Mouse (Mus musculus): ENCODE results near the gene Irx3. TPM values are rescaled to one million over a fixed set of nuclear protein-coding genes. Genes with fewer than 3 reads are reported as not detected.

Irx3 gene
- polyA plus RNA-seq (2015; fragmentation: Nextera tagmentation; extraction: Ambion mirVana), result 2.7 and 3.8 TPM in 2 replicates

GRCm38 (mm10) chr8:91801839-91802238 lies at the start of gene Irx3:
Gene Irx3, minus strand, starts transcription at chr8:91802067.
- Histone ChIP-seq H3K4me3 (peak within 1 kb of the TSS; percentile 47), H3K27ac (peak within 1 kb of the TSS; percentile 40), H3K4me1 (peaks cover 65% of the 10 kb centered on the region), H3K4me2 (peak within 1 kb of the TSS; percentile 78), H3K9ac (peak within 1 kb of the TSS; percentile 64), H3K36me3 (ENCODE audit: poor library complexity, severe bottlenecking) (no peaks in the 10 kb centered on the region), H3K9me3 (replicated peaks) (no peaks in the 10 kb centered on the region), H3K27me3 (peaks cover 97% of the 10 kb centered on the region)
- under 1% methylated on average over 33 of the region's 33 CpGs for WGBS
- peak; percentile 12; the same call in 1 of the 2 replicates for ATAC-seq

GRCm38 (mm10) chr8:91851359-91851758 lies 49.5 kb upstream of the Irx3 start:
- Histone ChIP-seq H3K27ac (no peak overlapping the region), H3K4me2 (no peak overlapping the region), H3K27me3 (peaks cover 57% of the 10 kb centered on the region), H3K4me1 (no peaks in the 10 kb centered on the region), H3K36me3 (ENCODE audit: poor library complexity, severe bottlenecking) (no peaks in the 10 kb centered on the region), H3K4me3 (no peak overlapping the region), H3K9ac (no peak overlapping the region), H3K9me3 (replicated peaks) (no peaks in the 10 kb centered on the region)
- no peak for ATAC-seq
- 79% methylated on average over 10 of the region's 10 CpGs for WGBS

GRCm38 (mm10) chr8:91849984-91850383 lies 48.1 kb upstream of the Irx3 start:
- Histone ChIP-seq H3K27ac (no peak overlapping the region), H3K4me2 (no peak overlapping the region), H3K9ac (no peak overlapping the region), H3K4me3 (no peak overlapping the region), H3K9me3 (replicated peaks) (no peaks in the 10 kb centered on the region), H3K4me1 (no peaks in the 10 kb centered on the region), H3K27me3 (peaks cover 54% of the 10 kb centered on the region), H3K36me3 (ENCODE audit: poor library complexity, severe bottlenecking) (no peaks in the 10 kb centered on the region)
- 92% methylated on average over 6 of the region's 6 CpGs for WGBS
- no peak for ATAC-seq

- H3K4me1 ChIP-seq, result no peaks in the 10 kb centered on the region
- peaks cover 49% of the 10 kb centered on the region for H3K27me3 ChIP-seq
- H3K27ac ChIP-seq, result no peak overlapping the region
- no peak overlapping the region for H3K9ac ChIP-seq
- no peak overlapping the region for H3K4me2 ChIP-seq
- ATAC-seq, result no peak
- WGBS, result 80% methylated on average over 8 of the region's 8 CpGs
- H3K36me3 ChIP-seq (ENCODE audit: poor library complexity, severe bottlenecking), result no peaks in the 10 kb centered on the region
- no peak overlapping the region for H3K4me3 ChIP-seq
- no peaks in the 10 kb centered on the region for H3K9me3 ChIP-seq (replicated peaks)
Observed at GRCm38 (mm10) chr8:91849529-91849928, 47.7 kb upstream of the Irx3 start.

GRCm38 (mm10) chr8:91845641-91846040 lies 43.8 kb upstream of the Irx3 start:
- Histone ChIP-seq H3K36me3 (ENCODE audit: poor library complexity, severe bottlenecking) (no peaks in the 10 kb centered on the region), H3K27ac (no peak overlapping the region), H3K4me1 (no peaks in the 10 kb centered on the region), H3K27me3 (peaks cover 26% of the 10 kb centered on the region; the same call in 1 of the 2 replicates), H3K4me2 (no peak overlapping the region), H3K9ac (no peak overlapping the region), H3K9me3 (replicated peaks) (no peaks in the 10 kb centered on the region), H3K4me3 (no peak overlapping the region)
- WGBS, result 92% methylated on average over 3 of the region's 3 CpGs
- ATAC-seq, result no peak

- no peak for ATAC-seq
- no peak overlapping the region for H3K9ac ChIP-seq
- H3K27ac ChIP-seq, result no peak overlapping the region
- no peaks in the 10 kb centered on the region for H3K36me3 ChIP-seq (ENCODE audit: poor library complexity, severe bottlenecking)
- H3K4me1 ChIP-seq, result no peaks in the 10 kb centered on the region
- H3K9me3 ChIP-seq (replicated peaks), result no peaks in the 10 kb centered on the region
- no peak overlapping the region for H3K4me3 ChIP-seq
- no peak overlapping the region for H3K4me2 ChIP-seq
- 48% methylated on average over 1 of the region's 1 CpGs for WGBS
- peaks cover 33% of the 10 kb centered on the region for H3K27me3 ChIP-seq
Observed at GRCm38 (mm10) chr8:91837131-91837530, 35.3 kb upstream of the Irx3 start.

GRCm38 (mm10) chr8:91836685-91837084 lies 34.8 kb upstream of the Irx3 start:
- Histone ChIP-seq H3K27ac (no peak overlapping the region), H3K27me3 (peaks cover 34% of the 10 kb centered on the region), H3K9me3 (replicated peaks) (no peaks in the 10 kb centered on the region), H3K4me2 (no peak overlapping the region), H3K4me1 (no peaks in the 10 kb centered on the region), H3K4me3 (no peak overlapping the region), H3K9ac (no peak overlapping the region), H3K36me3 (ENCODE audit: poor library complexity, severe bottlenecking) (no peaks in the 10 kb centered on the region)
- no peak for ATAC-seq
- 65% methylated on average over 9 of the region's 9 CpGs for WGBS

- H3K36me3 ChIP-seq (ENCODE audit: poor library complexity, severe bottlenecking), result no peaks in the 10 kb centered on the region
Observed at GRCm38 (mm10) chr8:91827661-91828060, 25.8 kb upstream of the Irx3 start.

GRCm38 (mm10) chr8:91827192-91827591 lies 25.3 kb upstream of the Irx3 start:
- ATAC-seq, result no peak
- no peaks in the 10 kb centered on the region for H3K9me3 ChIP-seq (replicated peaks)
- H3K4me2 ChIP-seq, result no peak overlapping the region
- no peak overlapping the region for H3K4me3 ChIP-seq
- 82% methylated on average over 9 of the region's 9 CpGs for whole genome bisulfite sequencing
- H3K27ac ChIP-seq, result no peak overlapping the region; the same call in 1 of the 2 replicates
- H3K27me3 ChIP-seq, result peaks cover 47% of the 10 kb centered on the region
- H3K4me1 ChIP-seq, result no peaks in the 10 kb centered on the region
- no peak overlapping the region for H3K9ac ChIP-seq
- no peaks in the 10 kb centered on the region for H3K36me3 ChIP-seq (ENCODE audit: poor library complexity, severe bottlenecking)

More at GRCm38 (mm10) chr8:91827661-91828060, 25.8 kb upstream of the Irx3 start:
- Histone ChIP-seq H3K4me3 (no peak overlapping the region), H3K4me2 (no peak overlapping the region), H3K27me3 (peaks cover 45% of the 10 kb centered on the region), H3K4me1 (no peaks in the 10 kb centered on the region), H3K27ac (no peak overlapping the region; the same call in 1 of the 2 replicates), H3K9ac (no peak overlapping the region), H3K9me3 (replicated peaks) (no peaks in the 10 kb centered on the region)
- WGBS, result 69% methylated on average over 14 of the region's 14 CpGs
- ATAC-seq, result no peak

- Histone ChIP-seq H3K27ac (no peak overlapping the region), H3K4me2 (no peak overlapping the region), H3K4me1 (no peaks in the 10 kb centered on the region), H3K36me3 (ENCODE audit: poor library complexity, severe bottlenecking) (no peaks in the 10 kb centered on the region), H3K9me3 (replicated peaks) (no peaks in the 10 kb centered on the region), H3K27me3 (peaks cover 57% of the 10 kb centered on the region), H3K4me3 (no peak overlapping the region), H3K9ac (no peak overlapping the region)
- WGBS, result 88% methylated on average over 11 of the region's 11 CpGs
- no peak for ATAC-seq
Observed at GRCm38 (mm10) chr8:91823357-91823756, 21.5 kb upstream of the Irx3 start.

GRCm38 (mm10) chr8:91822746-91823145 lies 20.9 kb upstream of the Irx3 start:
- ATAC-seq, result no peak
- peaks cover 63% of the 10 kb centered on the region for H3K27me3 ChIP-seq
- no peaks in the 10 kb centered on the region for H3K9me3 ChIP-seq (replicated peaks)
- H3K4me3 ChIP-seq, result no peak overlapping the region
- WGBS, result 73% methylated on average over 4 of the region's 4 CpGs
- H3K36me3 ChIP-seq (ENCODE audit: poor library complexity, severe bottlenecking), result no peaks in the 10 kb centered on the region
- H3K4me1 ChIP-seq, result no peaks in the 10 kb centered on the region
- H3K27ac ChIP-seq, result no peak overlapping the region
- no peak overlapping the region for H3K4me2 ChIP-seq
- H3K9ac ChIP-seq, result no peak overlapping the region

GRCm38 (mm10) chr8:91821976-91822375 lies 20.1 kb upstream of the Irx3 start:
- Histone ChIP-seq H3K9ac (no peak overlapping the region), H3K4me3 (no peak overlapping the region), H3K27ac (no peak overlapping the region), H3K27me3 (peaks cover 70% of the 10 kb centered on the region), H3K4me1 (no peaks in the 10 kb centered on the region), H3K9me3 (replicated peaks) (no peaks in the 10 kb centered on the region), H3K36me3 (ENCODE audit: poor library complexity, severe bottlenecking) (no peaks in the 10 kb centered on the region), H3K4me2 (no peak overlapping the region)
- WGBS, result 27% methylated on average over 4 of the region's 4 CpGs
- no peak for ATAC-seq

- H3K4me1 ChIP-seq, result no peaks in the 10 kb centered on the region
- H3K27me3 ChIP-seq, result peaks cover 65% of the 10 kb centered on the region
- no peak overlapping the region for H3K27ac ChIP-seq
- ATAC-seq, result no peak
- no peak overlapping the region for H3K4me3 ChIP-seq
- no peak overlapping the region for H3K4me2 ChIP-seq
- no peak overlapping the region for H3K9ac ChIP-seq
- no peaks in the 10 kb centered on the region for H3K36me3 ChIP-seq (ENCODE audit: poor library complexity, severe bottlenecking)
- WGBS, result 87% methylated on average over 4 of the region's 4 CpGs
- H3K9me3 ChIP-seq (replicated peaks), result no peaks in the 10 kb centered on the region
Observed at GRCm38 (mm10) chr8:91819778-91820177, 17.9 kb upstream of the Irx3 start.
